Mouse (Mus musculus): ENCODE data around the gene Cd300e. TPM values are rescaled to one million over a fixed set of nuclear protein-coding genes. Genes with fewer than 3 reads are reported as not detected.

The Cd300e gene
- polyA plus RNA-seq, 1 experiment from 2014 or later, result not detected

- H3K27me3 ChIP-seq (ENCODE audit: control insufficient read depth, insufficient read depth, low read length), result peaks cover 24% of the 10 kb centered on the region
Measured at GRCm38 (mm10) chr11:115073002-115073401, 11.0 kb upstream of the Cd300e start.

GRCm38 (mm10) chr11:115071631-115072294 is 9.8 kb upstream of the Cd300e start:
- WGBS, result 8% methylated on average over 14 of the region's 14 CpGs
- Histone ChIP-seq H3K4me3 (replicated peaks; ENCODE audit: low read length) (0 out of 2 replicates have a peak overlapping the region, but pooled peaks have one; percentile 4), H3K4me2 (replicated peaks) (peak overlapping the region; percentile 42), H3K4me1 (replicated peaks; ENCODE audit: control insufficient read depth, insufficient read depth, low read length) (peaks cover 11% of the 10 kb centered on the region; the same call in 1 of the 2 replicates), H3K27ac (no peak overlapping the region), H3K27me3 (ENCODE audit: control insufficient read depth, insufficient read depth, low read length) (peaks cover 27% of the 10 kb centered on the region), H3K9ac (no peak overlapping the region), H3K9me3 (ENCODE audit: control insufficient read depth, low read length) (no peaks in the 10 kb centered on the region), H3K36me3 (replicated peaks; ENCODE audit: control insufficient read depth, insufficient read depth) (no peaks in the 10 kb centered on the region)
- no peak for ATAC-seq (ENCODE audit: low FRiP score)
- peak; percentile 53 for DNase-seq (ENCODE audit: low spot score)

More at GRCm38 (mm10) chr11:115073002-115073401, 11.0 kb upstream of the Cd300e start:
- WGBS, result 60% methylated on average over 5 of the region's 5 CpGs
- no peak for ATAC-seq (ENCODE audit: low FRiP score)
- Histone ChIP-seq H3K9ac (no peak overlapping the region), H3K4me3 (replicated peaks; ENCODE audit: low read length) (no peak overlapping the region), H3K4me1 (replicated peaks; ENCODE audit: control insufficient read depth, insufficient read depth, low read length) (peaks cover 11% of the 10 kb centered on the region; the same call in 1 of the 2 replicates), H3K27ac (no peak overlapping the region), H3K9me3 (ENCODE audit: control insufficient read depth, low read length) (no peaks in the 10 kb centered on the region), H3K4me2 (replicated peaks) (no peak overlapping the region), H3K36me3 (replicated peaks; ENCODE audit: control insufficient read depth, insufficient read depth) (no peaks in the 10 kb centered on the region)
- no peak for DNase-seq (ENCODE audit: low spot score)

DNA sequence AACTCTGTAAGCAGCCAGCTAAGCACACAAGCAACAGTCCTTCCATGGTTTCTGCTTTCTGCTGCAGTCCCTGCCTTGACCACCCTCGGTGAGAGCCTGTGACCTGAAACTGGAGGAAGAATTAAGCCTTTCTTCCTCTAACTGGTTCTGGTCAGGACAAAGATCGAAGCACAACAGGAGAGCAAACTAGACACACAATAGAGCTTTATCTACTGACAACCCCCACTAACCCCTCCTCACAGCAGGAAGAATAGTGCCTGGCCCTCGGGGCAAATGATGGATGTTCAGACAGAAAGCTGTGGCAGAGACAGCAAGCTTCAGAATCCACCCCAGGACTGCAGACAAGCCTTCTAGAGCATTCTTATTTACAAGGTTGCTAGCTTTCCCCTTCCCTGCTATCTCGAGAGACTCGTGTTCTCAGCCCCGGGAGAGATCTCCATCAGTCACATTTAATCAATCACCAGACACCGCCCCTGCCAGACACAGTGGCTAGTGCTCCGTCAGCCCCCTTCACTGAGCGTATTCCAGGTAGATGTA is 9.1 kb upstream of the Cd300e start:
- Histone ChIP-seq H3K4me1 (replicated peaks; ENCODE audit: control insufficient read depth, insufficient read depth, low read length) (peaks cover 11% of the 10 kb centered on the region; the same call in 1 of the 2 replicates), H3K27me3 (ENCODE audit: control insufficient read depth, insufficient read depth, low read length) (peaks cover 27% of the 10 kb centered on the region), H3K27ac (no peak overlapping the region; the same call in 1 of the 2 replicates), H3K36me3 (replicated peaks; ENCODE audit: control insufficient read depth, insufficient read depth) (no peaks in the 10 kb centered on the region), H3K4me3 (replicated peaks; ENCODE audit: low read length) (0 out of 2 replicates have a peak overlapping the region, but pooled peaks have one; percentile 4), H3K9me3 (ENCODE audit: control insufficient read depth, low read length) (no peaks in the 10 kb centered on the region), H3K9ac (no peak overlapping the region), H3K4me2 (replicated peaks) (peak overlapping the region; percentile 42)
- DNase-seq (ENCODE audit: low spot score) (no peak), ATAC-seq (ENCODE audit: low FRiP score) (no peak)
- WGBS, result under 1% methylated on average over 9 of the region's 9 CpGs

- Histone ChIP-seq H3K27ac (no peak overlapping the region), H3K36me3 (replicated peaks; ENCODE audit: control insufficient read depth, insufficient read depth) (no peaks in the 10 kb centered on the region), H3K4me1 (replicated peaks; ENCODE audit: control insufficient read depth, insufficient read depth, low read length) (peaks cover 8% of the 10 kb centered on the region; the same call in 1 of the 2 replicates), H3K9me3 (ENCODE audit: control insufficient read depth, low read length) (no peaks in the 10 kb centered on the region), H3K4me3 (replicated peaks; ENCODE audit: low read length) (no peak overlapping the region), H3K27me3 (ENCODE audit: control insufficient read depth, insufficient read depth, low read length) (peaks cover 29% of the 10 kb centered on the region), H3K4me2 (replicated peaks) (no peak overlapping the region), H3K9ac (no peak overlapping the region)
- ATAC-seq (ENCODE audit: low FRiP score), result no peak
- 73% methylated on average over 6 of the region's 6 CpGs for WGBS
- DNase-seq (ENCODE audit: low spot score), result no peak
Measured at GRCm38 (mm10) chr11:115066768-115067167, 4.8 kb upstream of the Cd300e start.

DNA sequence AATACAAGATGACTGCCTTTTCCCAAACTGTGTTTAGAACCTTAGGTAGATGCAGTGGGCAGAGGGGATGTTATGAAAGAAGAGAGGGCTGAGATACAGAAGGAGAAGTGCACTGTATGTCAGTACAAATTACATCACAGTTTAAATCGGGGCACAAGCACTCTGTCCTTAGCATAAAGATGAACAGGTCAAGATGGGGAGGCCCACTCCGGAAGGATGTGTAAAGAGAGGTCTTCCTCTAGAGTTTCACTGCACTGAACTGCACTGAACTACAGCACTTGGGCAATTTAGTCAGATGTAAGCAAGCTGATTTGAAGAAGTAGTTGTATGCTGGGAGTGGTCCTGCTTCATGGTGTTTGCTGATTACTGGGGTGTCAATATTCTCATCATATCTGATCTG is 2.2 kb downstream of the Cd300e start:
- 93% methylated on average over 2 of the region's 2 CpGs for WGBS
- no peaks in the 10 kb centered on the region for H3K36me3 ChIP-seq (replicated peaks; ENCODE audit: control insufficient read depth, insufficient read depth)

DNA sequence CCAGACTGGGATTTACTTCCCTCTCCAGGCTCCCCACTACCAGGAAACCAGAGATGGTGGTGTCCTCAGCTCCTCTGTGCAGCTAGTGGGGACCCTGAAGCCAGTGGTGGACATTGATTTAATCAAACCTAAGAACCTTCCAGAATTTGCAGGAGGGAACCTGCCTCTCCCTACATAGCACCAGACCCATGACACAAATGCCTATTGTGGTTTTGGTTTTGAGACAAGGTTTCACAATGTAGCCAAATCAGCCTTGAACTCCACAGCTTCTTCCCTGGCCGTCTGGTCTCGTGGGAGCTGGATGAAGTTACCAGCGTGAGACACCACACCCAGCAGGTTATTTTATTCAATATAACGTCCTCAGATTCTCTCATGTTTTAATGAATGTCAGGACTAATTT is 3.3 kb downstream of the Cd300e start:
- H3K4me3 ChIP-seq (replicated peaks; ENCODE audit: low read length), result no peak overlapping the region
- no peaks in the 10 kb centered on the region for H3K27me3 ChIP-seq (ENCODE audit: control insufficient read depth, insufficient read depth, low read length)
- H3K27ac ChIP-seq, result no peak overlapping the region
- no peaks in the 10 kb centered on the region for H3K36me3 ChIP-seq (replicated peaks; ENCODE audit: control insufficient read depth, insufficient read depth)
- WGBS, result 78% methylated on average over 4 of the region's 4 CpGs
- ATAC-seq (ENCODE audit: low FRiP score), result no peak
- no peak overlapping the region for H3K9ac ChIP-seq
- H3K9me3 ChIP-seq (ENCODE audit: control insufficient read depth, low read length), result no peaks in the 10 kb centered on the region
- no peaks in the 10 kb centered on the region for H3K4me1 ChIP-seq (replicated peaks; ENCODE audit: control insufficient read depth, insufficient read depth, low read length)
- no peak for DNase-seq (ENCODE audit: low spot score)
- H3K4me2 ChIP-seq (replicated peaks), result no peak overlapping the region

More for the DNA sequence above, 2.2 kb downstream of the Cd300e start:
- Histone ChIP-seq H3K4me3 (replicated peaks; ENCODE audit: low read length) (no peak overlapping the region), H3K27ac (no peak overlapping the region), H3K4me2 (replicated peaks) (no peak overlapping the region), H3K9me3 (ENCODE audit: control insufficient read depth, low read length) (no peaks in the 10 kb centered on the region), H3K9ac (no peak overlapping the region), H3K4me1 (replicated peaks; ENCODE audit: control insufficient read depth, insufficient read depth, low read length) (no peaks in the 10 kb centered on the region), H3K27me3 (ENCODE audit: control insufficient read depth, insufficient read depth, low read length) (no peaks in the 10 kb centered on the region)
- ATAC-seq (ENCODE audit: low FRiP score) (no peak), DNase-seq (ENCODE audit: low spot score) (no peak)

DNA sequence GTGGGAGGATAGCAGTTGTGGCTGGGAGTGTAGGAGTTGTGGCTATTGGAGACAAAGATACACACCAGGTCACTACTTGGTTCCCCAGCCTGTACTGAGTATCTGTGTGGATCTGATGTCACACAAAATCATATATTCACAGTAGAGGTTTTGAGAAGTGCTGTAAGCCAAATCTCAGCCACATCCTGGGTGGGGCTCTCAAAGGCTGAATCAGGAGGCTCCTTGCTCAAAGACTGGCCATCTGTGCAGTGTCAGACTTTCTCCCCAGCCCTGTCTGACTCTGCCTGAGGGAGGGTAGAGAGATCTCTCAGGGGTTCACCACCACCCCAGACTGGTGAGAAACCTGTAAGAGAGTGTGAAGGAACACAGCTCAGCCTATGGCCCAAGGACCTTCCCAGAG is 7.4 kb downstream of the Cd300e start:
- H3K27ac ChIP-seq, result no peak overlapping the region
- no peaks in the 10 kb centered on the region for H3K4me1 ChIP-seq (replicated peaks; ENCODE audit: control insufficient read depth, insufficient read depth, low read length)
- no peak overlapping the region for H3K4me2 ChIP-seq (replicated peaks)
- no peak overlapping the region for H3K4me3 ChIP-seq (replicated peaks; ENCODE audit: low read length)
- no peak overlapping the region for H3K9ac ChIP-seq
- no peak for ATAC-seq (ENCODE audit: low FRiP score)
- DNase-seq (ENCODE audit: low spot score), result no peak
- H3K9me3 ChIP-seq (ENCODE audit: control insufficient read depth, low read length), result no peaks in the 10 kb centered on the region
- no peaks in the 10 kb centered on the region for H3K27me3 ChIP-seq (ENCODE audit: control insufficient read depth, insufficient read depth, low read length)
- H3K36me3 ChIP-seq (replicated peaks; ENCODE audit: control insufficient read depth, insufficient read depth), result no peaks in the 10 kb centered on the region

- WGBS, result 96% methylated on average over 1 of the region's 1 CpGs
- no peak for DNase-seq (ENCODE audit: low spot score)
- no peak for ATAC-seq (ENCODE audit: low FRiP score)
- H3K4me2 ChIP-seq (replicated peaks), result no peak overlapping the region
- no peak overlapping the region for H3K9ac ChIP-seq
- no peak overlapping the region for H3K4me3 ChIP-seq (replicated peaks; ENCODE audit: low read length)
- no peaks in the 10 kb centered on the region for H3K9me3 ChIP-seq (ENCODE audit: control insufficient read depth, low read length)
- no peaks in the 10 kb centered on the region for H3K4me1 ChIP-seq (replicated peaks; ENCODE audit: control insufficient read depth, insufficient read depth, low read length)
- no peak overlapping the region for H3K27ac ChIP-seq
- H3K36me3 ChIP-seq (replicated peaks; ENCODE audit: control insufficient read depth, insufficient read depth), result no peaks in the 10 kb centered on the region
- no peaks in the 10 kb centered on the region for H3K27me3 ChIP-seq (ENCODE audit: control insufficient read depth, insufficient read depth, low read length)
Measured at GRCm38 (mm10) chr11:115052991-115053390, 9.0 kb downstream of the Cd300e start.

DNA sequence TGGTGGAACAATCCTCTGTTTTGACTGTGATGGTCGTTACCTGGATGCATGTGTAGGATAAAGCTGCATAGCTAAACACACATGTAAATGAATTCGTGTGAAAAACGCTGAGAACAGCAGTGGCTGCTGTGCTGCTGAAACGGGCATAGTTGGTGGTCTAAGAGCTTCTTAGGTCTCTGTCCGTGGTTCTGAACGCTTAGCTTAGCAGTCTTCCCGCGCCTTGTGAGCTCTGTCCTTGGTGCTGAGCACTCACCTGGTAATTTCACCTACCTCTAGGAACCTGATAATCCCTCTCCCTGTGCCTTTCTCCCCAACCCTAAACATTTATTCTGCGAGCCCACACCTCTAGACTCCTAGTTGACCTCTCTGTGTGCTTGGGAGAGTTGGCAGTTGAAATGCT is 9.8 kb downstream of the Cd300e start:
- Histone ChIP-seq H3K27ac (no peak overlapping the region), H3K4me3 (replicated peaks; ENCODE audit: low read length) (no peak overlapping the region), H3K4me2 (replicated peaks) (no peak overlapping the region), H3K4me1 (replicated peaks; ENCODE audit: control insufficient read depth, insufficient read depth, low read length) (no peaks in the 10 kb centered on the region), H3K27me3 (ENCODE audit: control insufficient read depth, insufficient read depth, low read length) (no peaks in the 10 kb centered on the region), H3K9ac (no peak overlapping the region), H3K36me3 (replicated peaks; ENCODE audit: control insufficient read depth, insufficient read depth) (no peaks in the 10 kb centered on the region), H3K9me3 (ENCODE audit: control insufficient read depth, low read length) (no peaks in the 10 kb centered on the region)
- 6% methylated on average over 9 of the region's 9 CpGs for WGBS
- ATAC-seq (ENCODE audit: low FRiP score) (no peak), DNase-seq (ENCODE audit: low spot score) (peak; percentile 47)

Measured in hindbrain, embryonic 14.5 days (tissue).